Mouse (Mus musculus) megakaryocyte progenitor cell, adult 5-6 weeks (primary cell): ENCODE measurements around the gene AC161166.1. TPM values are rescaled to one million over a fixed set of nuclear protein-coding genes. Genes with fewer than 3 reads are reported as not detected.
A peak's percentile ranks its signal among the peaks of the same experiment; 100 is the strongest.

Experiments
- ATAC-seq: replicated peaks from 2 replicates; pipeline ENCODE4 v1.8.0; 2016; ENCODE audit warnings: mild to moderate bottlenecking, moderate TSS enrichment, inconsistent platforms; ENCODE audit not compliant: poor library complexity
- total RNA-seq, 2 experiments: library from RNA; stranded (forward) in 1 of 2; stranded (reverse) in 1 of 2; fragments of 157-497, 149-512 nt in 1 of 2; fragments of 200-1000 nt in 1 of 2; gene quantifications; 2 replicates each; pipeline versions ENCODE4 v1.2.3 to v1.2.4; 2015 to 2017

Gene AC161166.1
- total RNA-seq, 2 experiments from 2014 or later: not detected

- peak; percentile 58 for ATAC-seq
Measured at GRCm38 (mm10) chr7:24462388-24463319, 49.6 kb downstream of the AC161166.1 start, which contains the start of gene Plaur. Gene Plaur, plus strand, starts transcription at chr7:24462484.

GRCm38 (mm10) chr7:24461376-24462051, 50.7 kb downstream of the AC161166.1 start:
- ATAC-seq: no peak; the same call in 1 of the 2 replicates

Other genes starting within 250 kb of the AC161166.1 start
- gene Zfp93, start 242.0 kb downstream of the AC161166.1 start, total RNA-seq (2015): 0.39 and 1.1 TPM in 2 replicates
- 1.5 and 2.4 TPM in 2 replicates for gene Zfp93, start 242.0 kb downstream of the AC161166.1 start, total RNA-seq (2017)
- 6.6 and 10.5 TPM in 2 replicates for gene Zfp61, start 211.2 kb downstream of the AC161166.1 start, total RNA-seq (2015)
- gene Zfp61, start 211.2 kb downstream of the AC161166.1 start, total RNA-seq (2017): 22.7 and 29.0 TPM in 2 replicates
- gene Zfp94, start 195.8 kb downstream of the AC161166.1 start, total RNA-seq (2015): 2.5 and 3.6 TPM in 2 replicates
- 2.7 and 5.0 TPM in 2 replicates for gene Zfp94, start 195.8 kb downstream of the AC161166.1 start, total RNA-seq (2017)
- not detected in 2 replicates for gene Tescl, start 178.5 kb downstream of the AC161166.1 start, total RNA-seq (2015)
- not detected in 2 replicates for gene Tescl, start 178.5 kb downstream of the AC161166.1 start, total RNA-seq (2017)
- gene Lypd5, start 163.3 kb downstream of the AC161166.1 start, total RNA-seq (2015): not detected in 2 replicates
- not detected in 2 replicates for gene Lypd5, start 163.3 kb downstream of the AC161166.1 start, total RNA-seq (2017)
- gene Kcnn4, start 142.2 kb downstream of the AC161166.1 start, total RNA-seq (2015): 20.5 and 28.0 TPM in 2 replicates
- gene Kcnn4, start 142.2 kb downstream of the AC161166.1 start, total RNA-seq (2017): 48.6 and 57.7 TPM in 2 replicates
- gene Smg9, start 112.8 kb downstream of the AC161166.1 start, total RNA-seq (2015): 10.8 and 18.1 TPM in 2 replicates
- 16.0 and 20.8 TPM in 2 replicates for gene Smg9, start 112.8 kb downstream of the AC161166.1 start, total RNA-seq (2017)
- 0.07 TPM in 1 of 2 replicates, not detected in the other for gene Irgc1, start 60.2 kb downstream of the AC161166.1 start, total RNA-seq (2015)
- gene Irgc1, start 60.2 kb downstream of the AC161166.1 start, total RNA-seq (2017): not detected in 2 replicates
- 17.9 and 21.2 TPM in 2 replicates for gene Plaur, start 50.0 kb downstream of the AC161166.1 start, total RNA-seq (2015)
- 20.5 and 27.6 TPM in 2 replicates for gene Plaur, start 50.0 kb downstream of the AC161166.1 start, total RNA-seq (2017)
- gene Cadm4, start 30.4 kb downstream of the AC161166.1 start, total RNA-seq (2015): not detected in 2 replicates
- gene Cadm4, start 30.4 kb downstream of the AC161166.1 start, total RNA-seq (2017): not detected in 2 replicates
- 2.0 and 2.2 TPM in 2 replicates for gene Zfp428, start 5.4 kb downstream of the AC161166.1 start, total RNA-seq (2015)
- gene Zfp428, start 5.4 kb downstream of the AC161166.1 start, total RNA-seq (2017): 1.3 and 3.6 TPM in 2 replicates
- gene Irgq, start 18.2 kb upstream of the AC161166.1 start, total RNA-seq (2015): 3.2 and 4.4 TPM in 2 replicates
- 4.7 and 5.3 TPM in 2 replicates for gene Irgq, start 18.2 kb upstream of the AC161166.1 start, total RNA-seq (2017)
- not detected in 2 replicates for gene Pinlyp, start 33.7 kb upstream of the AC161166.1 start, total RNA-seq (2015)
- not detected in 2 replicates for gene Pinlyp, start 33.7 kb upstream of the AC161166.1 start, total RNA-seq (2017)
- gene Xrcc1, start 33.8 kb upstream of the AC161166.1 start, total RNA-seq (2015): 35.8 and 43.4 TPM in 2 replicates
- gene Xrcc1, start 33.8 kb upstream of the AC161166.1 start, total RNA-seq (2017): 40.0 and 44.3 TPM in 2 replicates
- 61.3 and 68.9 TPM in 2 replicates for gene Ethe1, start 75.1 kb upstream of the AC161166.1 start, total RNA-seq (2015)
- 18.3 and 31.4 TPM in 2 replicates for gene Ethe1, start 75.1 kb upstream of the AC161166.1 start, total RNA-seq (2017)
- 0.12 and 0.15 TPM in 2 replicates for gene Zfp575, start 75.2 kb upstream of the AC161166.1 start, total RNA-seq (2015)
- not detected in 2 replicates for gene Zfp575, start 75.2 kb upstream of the AC161166.1 start, total RNA-seq (2017)
- gene Phldb3, start 98.3 kb upstream of the AC161166.1 start, total RNA-seq (2015): 3.6 and 4.5 TPM in 2 replicates
- 10.4 and 11.5 TPM in 2 replicates for gene Phldb3, start 98.3 kb upstream of the AC161166.1 start, total RNA-seq (2017)
- not detected in 2 replicates for gene Lypd3, start 124.1 kb upstream of the AC161166.1 start, total RNA-seq (2015)
- not detected in 2 replicates for gene Lypd3, start 124.1 kb upstream of the AC161166.1 start, total RNA-seq (2017)
- not detected in 2 replicates for gene Tex101, start 164.2 kb upstream of the AC161166.1 start, total RNA-seq (2015)
- gene Tex101, start 164.2 kb upstream of the AC161166.1 start, total RNA-seq (2017): not detected in 2 replicates
- not detected in 2 replicates for gene BC049730, start 196.8 kb upstream of the AC161166.1 start, total RNA-seq (2015)
- not detected in 2 replicates for gene BC049730, start 196.8 kb upstream of the AC161166.1 start, total RNA-seq (2017)
- gene Gm4763, start 214.5 kb upstream of the AC161166.1 start, total RNA-seq (2015): not detected in 2 replicates
- gene Gm4763, start 214.5 kb upstream of the AC161166.1 start, total RNA-seq (2017): not detected in 2 replicates
- gene Cd177, start 247.9 kb upstream of the AC161166.1 start, total RNA-seq (2015): 16.4 and 16.9 TPM in 2 replicates
- gene Cd177, start 247.9 kb upstream of the AC161166.1 start, total RNA-seq (2017): 23.0 and 36.9 TPM in 2 replicates